Mouse (Mus musculus) kidney, postnatal 0 days (tissue): ENCODE measurements around the gene Cyp4a32. TPM values are rescaled to one million over a fixed set of nuclear protein-coding genes. Genes with fewer than 3 reads are reported as not detected.
"Not testable (repeated sequence)": the region's sequence is repeated elsewhere in the genome, so short reads cannot be mapped to it uniquely, and the experiment has no call there.

Experiments used
- ATAC-seq: fragments of 200-750 bp; cut with Nextera tagmentation; replicated peaks from 2 replicates; pipeline ENCODE4 v1.8.0; 2017; ENCODE audit warnings: low read depth, moderate number of reproducible peaks, moderate TSS enrichment, moderate library complexity; ENCODE audit not compliant: low FRiP score
- DNase-seq: peaks from one replicate; pipeline ENCODE4 v3.0.0-alpha.2; 2016; ENCODE audit warnings: low spot score
- H3K27ac ChIP-seq: fragments of 300-500 bp; sonication (generic); 2 replicates; pipeline ENCODE4 v1.5.1; 2014; ENCODE audit warnings: mild to moderate bottlenecking
- H3K27me3 ChIP-seq: fragments of 300-500 bp; sonication (generic); 2 replicates; pipeline ENCODE4 v1.6.1; 2014; ENCODE audit warnings: low read length, mixed read lengths; ENCODE audit not compliant: insufficient read depth
- H3K36me3 ChIP-seq: fragments of 300-500 bp; sonication (generic); 2 replicates; pipeline ENCODE4 v1.6.1; 2014; ENCODE audit warnings: low read length, mixed read lengths; ENCODE audit not compliant: insufficient read depth
- H3K4me1 ChIP-seq: fragments of 300-500 bp; sonication (generic); replicated peaks from 2 replicates; pipeline ENCODE4 v1.6.1; 2014; ENCODE audit warnings: antibody characterized with exemption, low read length, mixed read lengths; ENCODE audit not compliant: insufficient read depth
- H3K4me2 ChIP-seq: fragments of 300-500 bp; sonication (generic); 2 replicates; pipeline ENCODE4 v1.6.1; 2014; ENCODE audit warnings: mild to moderate bottlenecking, low read length, moderate library complexity, mixed read lengths
- H3K4me3 ChIP-seq: fragments of 300-500 bp; sonication (generic); replicated peaks from 2 replicates; pipeline ENCODE4 v1.5.1; 2014; ENCODE audit warnings: low read depth, low read length
- H3K9ac ChIP-seq: fragments of 300-500 bp; sonication (generic); 2 replicates; pipeline ENCODE4 v1.6.1; 2014; ENCODE audit warnings: low read depth, low read length
- H3K9me3 ChIP-seq: fragments of 300-500 bp; sonication (generic); replicated peaks from 2 replicates; pipeline ENCODE4 v1.6.1; 2016; ENCODE audit warnings: low read length, inconsistent platforms, mixed read lengths
- CTCF ChIP-seq: IDR thresholded peaks from 2 replicates; pipeline ENCODE4 v1.5.1; 2016; ENCODE audit warnings: antibody characterized with exemption, low read depth, mild to moderate bottlenecking, moderate library complexity
- WGBS: fragments of 180-500 bp; shearing (Covaris S2); extraction: QIAGEN DNeasy Blood & Tissue Kit; methylation state at CpG from one replicate; pipeline ENCODE4 v1.1.7; 2014; 5-methylcytosine and 5-hydroxymethylcytosine counted together
- polyA plus RNA-seq: library from polyadenylated mRNA; unstranded; fragments of >200 nt; fragmentation: Nextera tagmentation; extraction: Ambion mirVana; gene quantifications from 2 replicates; pipeline ENCODE4 v1.2.1, GENCODE M21; 2015

The Cyp4a32 gene
- polyA plus RNA-seq, 1 experiment from 2014 or later, result 0.24 TPM

DNA sequence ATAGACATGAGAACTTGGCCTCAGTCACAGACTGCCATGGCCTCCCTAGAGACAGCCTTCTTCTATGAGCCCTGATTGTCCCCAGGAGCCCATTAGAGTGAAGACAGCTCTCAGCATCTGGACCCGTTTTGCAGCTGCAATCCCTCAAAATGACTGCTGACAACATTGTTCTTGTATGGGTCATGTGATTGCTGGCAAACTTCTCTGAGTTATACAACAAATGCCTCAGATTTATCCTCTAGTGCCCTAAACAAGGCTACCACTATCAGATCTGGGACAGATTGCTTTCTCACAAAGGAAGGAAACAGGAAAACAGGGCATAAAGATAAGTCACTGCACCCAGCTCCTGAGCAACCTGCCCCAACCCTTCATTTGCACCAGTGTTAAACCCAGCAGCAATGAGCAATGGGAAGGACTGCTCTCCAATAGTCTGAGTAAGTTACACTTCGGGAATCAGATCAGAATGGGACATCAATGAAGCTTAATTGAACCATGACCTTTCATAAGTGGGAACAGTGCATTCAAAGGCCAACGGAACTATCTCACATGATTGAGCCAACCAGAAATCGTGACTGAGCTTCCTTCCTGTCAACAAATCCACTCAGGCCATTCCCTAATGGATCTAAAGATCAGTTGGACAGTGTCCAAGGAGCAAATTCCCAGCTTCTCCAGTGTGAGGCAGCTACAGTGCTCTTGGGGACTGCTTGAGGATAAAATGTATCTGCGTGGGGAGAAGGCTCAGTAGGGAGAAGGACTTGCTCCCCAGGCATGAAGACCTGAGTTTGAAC, 42.4 kb downstream of the Cyp4a32 start:
- no peaks in the 10 kb centered on the region for H3K4me1 ChIP-seq
- 45% methylated on average over 5 of the region's 5 CpGs for WGBS
- no peaks in the 10 kb centered on the region for H3K27me3 ChIP-seq
- no peaks in the 10 kb centered on the region for H3K9me3 ChIP-seq
- ATAC-seq, result peak; percentile 44; the same call in 1 of the 2 replicates
- no peak for TF ChIP-seq CTCF
- peak overlapping the region; percentile 25; the same call in 1 of the 2 replicates for H3K27ac ChIP-seq
- H3K4me3 ChIP-seq, result no peak overlapping the region
- no peak overlapping the region for H3K9ac ChIP-seq
- DNase-seq, result peak; percentile 59
- no peak overlapping the region for H3K4me2 ChIP-seq
- no peaks in the 10 kb centered on the region for H3K36me3 ChIP-seq

DNA sequence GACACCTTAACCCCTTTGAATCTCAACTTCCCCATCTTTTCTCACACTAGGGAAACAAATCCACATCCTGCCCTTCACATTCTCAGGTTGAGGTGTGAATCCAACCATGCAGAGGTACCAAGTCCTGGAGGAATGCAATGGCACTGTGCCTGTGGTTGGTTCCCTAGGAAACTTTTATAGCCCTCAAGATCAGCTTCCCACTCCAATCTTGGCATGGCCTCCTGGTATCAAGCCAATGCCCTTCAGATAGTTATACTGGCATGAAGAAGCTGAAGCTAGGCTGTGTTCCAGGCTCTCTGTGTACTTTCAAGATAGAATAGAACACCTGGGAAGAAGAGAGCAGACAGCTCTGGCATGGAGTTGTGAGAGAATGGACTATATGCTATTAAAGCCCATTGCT, 44.6 kb downstream of the Cyp4a32 start:
- no peaks in the 10 kb centered on the region for H3K9me3 ChIP-seq
- H3K36me3 ChIP-seq, result no peaks in the 10 kb centered on the region
- DNase-seq (no peak), ATAC-seq (no peak)
- H3K4me2 ChIP-seq, result no peak overlapping the region
- no peaks in the 10 kb centered on the region for H3K27me3 ChIP-seq
- no peak overlapping the region for H3K27ac ChIP-seq
- no peak for TF ChIP-seq CTCF
- no peak overlapping the region for H3K9ac ChIP-seq
- no peaks in the 10 kb centered on the region for H3K4me1 ChIP-seq
- H3K4me3 ChIP-seq, result no peak overlapping the region

DNA sequence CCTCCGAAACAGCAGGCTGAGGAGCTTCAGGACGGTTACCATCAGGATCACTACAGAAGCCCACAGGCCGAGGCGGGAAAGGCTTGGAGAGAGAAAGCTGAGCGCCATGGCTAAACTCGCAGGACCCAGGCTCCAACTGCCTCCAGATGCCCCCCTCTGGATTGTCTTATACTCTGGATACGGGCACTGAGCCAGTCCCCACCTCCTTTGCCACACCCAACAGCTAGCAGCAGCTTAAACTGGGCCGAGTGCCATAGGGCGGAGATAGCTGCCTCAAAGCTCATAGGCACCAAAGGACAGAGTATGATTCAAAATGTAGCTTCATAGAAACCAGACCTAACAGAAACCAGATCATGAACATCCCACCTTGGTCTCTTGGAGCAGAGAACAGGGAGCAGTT, 46.8 kb downstream of the Cyp4a32 start, which contains the start of gene Cyp4b1:
Cyp4b1 (minus strand) TSS at position 144 of the 400 bp plus-strand sequence.
- 77% methylated on average over 9 of the region's 9 CpGs for WGBS
- Histone ChIP-seq H3K4me1 (no peaks in the 10 kb centered on the region), H3K27me3 (no peaks in the 10 kb centered on the region), H3K36me3 (no peaks in the 10 kb centered on the region), H3K4me3 (no peak within 1 kb of the TSS), H3K9ac (no peak within 1 kb of the TSS), H3K27ac (no peak within 1 kb of the TSS), H3K4me2 (no peak within 1 kb of the TSS), H3K9me3 (no peaks in the 10 kb centered on the region)
- TF ChIP-seq CTCF, result no peak
- ATAC-seq (no peak), DNase-seq (peak; percentile 32)

DNA sequence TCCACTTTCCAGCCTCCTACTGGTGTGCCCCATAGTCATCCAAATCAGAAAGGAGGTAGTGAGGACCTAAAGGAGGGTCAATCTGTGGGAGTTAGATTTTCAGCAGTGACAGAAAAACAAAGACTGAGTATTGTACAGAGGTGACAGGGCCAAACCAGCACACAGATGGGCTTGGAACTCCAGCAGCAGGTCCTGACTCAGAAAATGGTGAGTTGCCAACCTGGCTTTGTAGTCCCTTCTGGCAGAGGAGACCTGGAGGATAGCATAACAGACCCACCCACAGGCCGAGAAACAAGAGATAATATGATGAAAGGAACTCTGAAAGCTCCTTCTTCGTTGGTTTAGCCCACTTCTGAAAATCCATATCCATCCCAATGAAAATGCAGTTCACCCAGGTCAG, 48.0 kb downstream of the Cyp4a32 start:
- no peaks in the 10 kb centered on the region for H3K9me3 ChIP-seq
- no peak for TF ChIP-seq CTCF
- H3K9ac ChIP-seq, result no peak overlapping the region
- no peaks in the 10 kb centered on the region for H3K36me3 ChIP-seq
- no peaks in the 10 kb centered on the region for H3K4me1 ChIP-seq
- no peak overlapping the region for H3K27ac ChIP-seq
- H3K27me3 ChIP-seq, result no peaks in the 10 kb centered on the region
- DNase-seq (no peak), ATAC-seq (no peak)
- no peak overlapping the region for H3K4me2 ChIP-seq
- no peak overlapping the region for H3K4me3 ChIP-seq
- WGBS, result 58% methylated on average over 2 of the region's 2 CpGs

DNA sequence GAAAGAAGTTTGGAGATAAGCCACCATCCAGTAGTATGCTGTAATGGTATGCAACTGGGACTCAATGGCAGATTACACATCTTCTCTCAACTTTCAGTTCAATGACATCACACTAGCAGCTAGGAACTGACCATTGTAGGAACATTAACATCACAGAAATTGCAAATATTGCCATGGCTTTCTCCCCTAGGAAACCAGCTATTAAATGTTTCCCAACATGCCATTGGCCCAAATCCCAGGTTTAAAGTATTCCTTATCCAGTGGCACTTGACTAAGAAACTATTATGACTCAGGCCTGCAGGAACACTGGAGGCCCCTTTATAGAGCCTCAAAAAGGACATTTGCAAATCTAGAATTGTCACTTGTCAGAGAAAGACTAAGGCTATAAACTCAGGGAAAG, 48.6 kb downstream of the Cyp4a32 start:
- Histone ChIP-seq H3K27ac (no peak overlapping the region), H3K36me3 (no peaks in the 10 kb centered on the region), H3K27me3 (no peaks in the 10 kb centered on the region), H3K9me3 (no peaks in the 10 kb centered on the region), H3K4me3 (no peak overlapping the region), H3K4me2 (no peak overlapping the region), H3K4me1 (no peaks in the 10 kb centered on the region), H3K9ac (no peak overlapping the region)
- no peak for TF ChIP-seq CTCF
- DNase-seq (no peak), ATAC-seq (no peak)

DNA sequence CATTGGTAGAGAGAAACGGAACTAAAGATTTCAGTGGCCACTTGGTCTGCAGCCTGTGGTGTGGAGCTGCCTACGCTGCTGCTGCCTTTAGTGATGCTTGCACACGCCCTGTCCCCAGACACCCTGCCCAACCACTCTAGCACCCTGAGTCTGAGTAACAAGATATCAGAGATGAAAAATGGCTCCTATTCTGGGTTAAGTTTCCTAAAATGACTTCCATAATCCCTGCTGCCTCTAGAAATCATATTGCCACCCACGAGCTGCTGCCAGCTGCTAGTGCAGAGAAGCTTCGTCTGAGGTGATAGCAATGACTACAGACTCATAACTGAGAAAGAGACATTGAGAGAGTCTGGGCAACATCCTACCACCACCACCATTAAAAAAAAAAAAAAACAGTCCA, 50.1 kb downstream of the Cyp4a32 start:
- no peak overlapping the region for H3K27ac ChIP-seq
- ATAC-seq (no peak), DNase-seq (no peak)
- H3K4me2 ChIP-seq, result no peak overlapping the region
- no peaks in the 10 kb centered on the region for H3K9me3 ChIP-seq
- TF ChIP-seq CTCF, result no peak
- H3K4me3 ChIP-seq, result no peak overlapping the region
- H3K36me3 ChIP-seq, result no peaks in the 10 kb centered on the region
- H3K9ac ChIP-seq, result no peak overlapping the region
- no peaks in the 10 kb centered on the region for H3K27me3 ChIP-seq
- H3K4me1 ChIP-seq, result no peaks in the 10 kb centered on the region
- WGBS, result 88% methylated on average over 5 of the region's 5 CpGs

DNA sequence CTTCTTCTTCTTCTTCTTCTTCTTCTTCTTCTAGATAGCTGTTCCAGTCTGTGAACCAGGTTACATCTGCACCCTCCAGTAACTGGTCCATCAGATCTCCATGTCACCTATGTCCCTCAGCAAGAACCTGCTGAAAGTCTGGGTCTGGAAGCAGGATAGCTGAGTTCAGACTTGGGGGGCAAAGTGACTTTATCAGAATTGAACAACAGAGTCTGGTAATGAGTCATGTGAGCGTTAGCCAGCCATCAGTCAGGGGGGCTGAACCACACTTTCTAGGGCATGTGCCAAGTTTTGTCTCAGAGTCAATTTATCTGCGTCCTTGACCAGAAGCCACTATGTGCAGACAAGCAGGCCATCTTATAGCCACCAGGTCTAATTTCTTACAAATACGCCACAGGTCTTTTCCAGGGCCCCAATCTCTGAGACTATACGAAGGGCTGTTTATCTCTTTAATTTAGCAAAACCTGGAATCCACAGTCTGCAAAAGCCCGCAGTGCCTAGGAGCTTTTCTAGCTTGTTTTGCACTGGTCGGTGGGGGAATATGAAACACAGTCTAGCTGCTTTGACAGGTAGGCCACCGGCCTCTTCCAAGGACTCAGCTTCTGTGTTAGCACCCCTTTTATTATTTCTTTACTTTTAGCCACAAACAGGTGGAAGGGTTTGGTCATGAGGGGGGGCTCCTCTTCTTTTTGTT, 55.2 kb downstream of the Cyp4a32 start:
- not testable (repeated sequence) for H3K36me3 ChIP-seq, H3K27me3 ChIP-seq, ATAC-seq, H3K9ac ChIP-seq, DNase-seq, H3K4me1 ChIP-seq, H3K27ac ChIP-seq, H3K4me3 ChIP-seq, H3K9me3 ChIP-seq, H3K4me2 ChIP-seq
- 84% methylated on average over 7 of the region's 7 CpGs for WGBS

DNA sequence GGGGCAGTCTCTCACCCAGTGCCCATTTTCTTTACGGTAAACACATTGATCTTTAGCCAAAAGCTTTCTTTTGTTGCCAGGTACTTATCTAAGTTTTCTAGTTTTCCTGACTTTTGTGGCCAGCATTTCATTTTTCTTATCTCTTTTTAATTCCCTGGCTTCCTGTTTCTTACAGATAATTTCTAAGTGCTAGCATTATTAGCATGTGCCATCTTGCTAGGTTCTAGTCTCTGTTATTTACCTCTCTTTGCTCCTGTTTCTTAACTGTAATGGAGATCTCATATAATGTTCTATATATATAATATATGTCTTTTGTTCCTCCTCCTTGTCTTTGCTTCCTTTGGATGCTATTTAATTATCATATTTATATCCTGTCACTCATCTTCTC, 55.8 kb downstream of the Cyp4a32 start:
- ATAC-seq, DNase-seq, H3K4me3 ChIP-seq, H3K4me1 ChIP-seq, H3K27ac ChIP-seq, H3K27me3 ChIP-seq, H3K9ac ChIP-seq, H3K4me2 ChIP-seq, H3K36me3 ChIP-seq, H3K9me3 ChIP-seq: not testable (repeated sequence)
- WGBS, result 96% methylated on average over 1 of the region's 1 CpGs
